Mouse (Mus musculus): ENCODE data around the gene 1500011B03Rik. TPM values are rescaled to one million over a fixed set of nuclear protein-coding genes. Genes with fewer than 3 reads are reported as not detected.
A peak's percentile ranks its signal among the peaks of the same experiment; 100 is the strongest.
"Not testable (repeated sequence)": the region's sequence is repeated elsewhere in the genome, so short reads cannot be mapped to it uniquely, and the experiment has no call there.

Gene 1500011B03Rik
- 110 and 118 TPM in 2 replicates for polyA plus RNA-seq (2015; fragmentation: Nextera tagmentation; extraction: Ambion mirVana)

GRCm38 (mm10) chr5:114822796-114823688 is at the start of gene 1500011B03Rik:
Gene 1500011B03Rik, minus strand, starts transcription at chr5:114823468.
- peak; percentile 80 for DNase-seq (ENCODE audit: low spot score)
- Histone ChIP-seq H3K27ac (replicated peaks) (0 out of 2 replicates have a peak within 1 kb of the TSS, but pooled peaks have one; percentile 58), H3K36me3 (ENCODE audit: control insufficient read depth, insufficient read depth, low read length) (no peaks in the 10 kb centered on the region), H3K4me3 (ENCODE audit: low read depth, low read length) (peak within 1 kb of the TSS; percentile 58), H3K9ac (ENCODE audit: low read length) (peak within 1 kb of the TSS; percentile 67), H3K27me3 (ENCODE audit: control insufficient read depth, insufficient read depth, low read length) (no peaks in the 10 kb centered on the region), H3K4me1 (replicated peaks; ENCODE audit: control insufficient read depth, insufficient read depth) (no peaks in the 10 kb centered on the region), H3K9me3 (ENCODE audit: control insufficient read depth, low read length) (no peaks in the 10 kb centered on the region), H3K4me2 (replicated peaks; ENCODE audit: low read depth) (peak within 1 kb of the TSS; percentile 68)
- ATAC-seq (ENCODE audit: low FRiP score, low TSS enrichment): peak; percentile 78
- TF ChIP-seq EP300 (optimal IDR thresholded peaks at IDR 0.05) (no peak), CTCF (IDR thresholded peaks at IDR 0.05; ENCODE audit: low read depth) (no peak)
- whole genome bisulfite sequencing: 10% methylated on average over 48 of the region's 53 CpGs

DNA sequence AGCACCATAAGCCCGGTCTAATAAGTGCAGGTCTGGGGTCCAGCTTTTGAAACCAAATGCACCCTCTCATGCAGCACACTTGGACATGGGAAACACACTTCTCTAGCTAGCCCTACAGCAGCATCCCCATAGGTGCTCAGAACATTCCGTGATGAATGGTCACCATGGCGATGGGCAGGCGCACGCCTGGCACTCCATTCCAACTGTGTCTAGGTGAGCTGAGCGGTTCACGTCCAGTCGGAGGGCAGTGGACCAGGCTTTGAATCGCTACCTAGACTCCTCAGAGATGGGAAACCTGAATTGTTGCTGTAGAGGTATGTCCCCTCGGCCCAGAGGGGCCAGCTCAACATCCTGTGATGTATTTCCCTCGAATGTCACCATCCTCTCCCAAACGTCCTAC is 42.0 kb upstream of the 1500011B03Rik start:
- H3K9ac ChIP-seq (ENCODE audit: low read length): no peak overlapping the region
- no peak overlapping the region for H3K4me2 ChIP-seq (replicated peaks; ENCODE audit: low read depth)
- no peaks in the 10 kb centered on the region for H3K27me3 ChIP-seq (ENCODE audit: control insufficient read depth, insufficient read depth, low read length)
- no peaks in the 10 kb centered on the region for H3K4me1 ChIP-seq (replicated peaks; ENCODE audit: control insufficient read depth, insufficient read depth)
- no peak for DNase-seq (ENCODE audit: low spot score)
- peaks cover 4% of the 10 kb centered on the region; the same call in 1 of the 2 replicates for H3K9me3 ChIP-seq (ENCODE audit: control insufficient read depth, low read length)
- H3K36me3 ChIP-seq (ENCODE audit: control insufficient read depth, insufficient read depth, low read length): no peaks in the 10 kb centered on the region
- WGBS: 87% methylated on average over 12 of the region's 12 CpGs
- TF ChIP-seq CTCF (IDR thresholded peaks at IDR 0.05; ENCODE audit: low read depth) (no peak), EP300 (optimal IDR thresholded peaks at IDR 0.05) (no peak)
- no peak overlapping the region for H3K27ac ChIP-seq (replicated peaks)
- ATAC-seq (ENCODE audit: low FRiP score, low TSS enrichment): no peak
- H3K4me3 ChIP-seq (ENCODE audit: low read depth, low read length): no peak overlapping the region

- Histone ChIP-seq H3K4me3 (ENCODE audit: low read depth, low read length) (no peak overlapping the region), H3K9ac (ENCODE audit: low read length) (no peak overlapping the region), H3K9me3 (ENCODE audit: control insufficient read depth, low read length) (peaks cover 4% of the 10 kb centered on the region; the same call in 1 of the 2 replicates), H3K4me1 (replicated peaks; ENCODE audit: control insufficient read depth, insufficient read depth) (no peaks in the 10 kb centered on the region), H3K27me3 (ENCODE audit: control insufficient read depth, insufficient read depth, low read length) (no peaks in the 10 kb centered on the region), H3K27ac (replicated peaks) (no peak overlapping the region), H3K36me3 (ENCODE audit: control insufficient read depth, insufficient read depth, low read length) (no peaks in the 10 kb centered on the region), H3K4me2 (replicated peaks; ENCODE audit: low read depth) (no peak overlapping the region)
- ATAC-seq (ENCODE audit: low FRiP score, low TSS enrichment) (no peak), DNase-seq (ENCODE audit: low spot score) (no peak)
- 85% methylated on average over 7 of the region's 7 CpGs for WGBS
- no peak for TF ChIP-seq EP300 (optimal IDR thresholded peaks at IDR 0.05)
- no peak for TF ChIP-seq CTCF (IDR thresholded peaks at IDR 0.05; ENCODE audit: low read depth)
Observed at GRCm38 (mm10) chr5:114864813-114865212, 41.5 kb upstream of the 1500011B03Rik start.

GRCm38 (mm10) chr5:114861730-114862129 is 38.5 kb upstream of the 1500011B03Rik start:
- Histone ChIP-seq H3K9ac (ENCODE audit: low read length) (no peak overlapping the region), H3K4me3 (ENCODE audit: low read depth, low read length) (no peak overlapping the region), H3K9me3 (ENCODE audit: control insufficient read depth, low read length) (no peaks in the 10 kb centered on the region), H3K27ac (replicated peaks) (no peak overlapping the region), H3K4me1 (replicated peaks; ENCODE audit: control insufficient read depth, insufficient read depth) (no peaks in the 10 kb centered on the region), H3K4me2 (replicated peaks; ENCODE audit: low read depth) (no peak overlapping the region), H3K36me3 (ENCODE audit: control insufficient read depth, insufficient read depth, low read length) (no peaks in the 10 kb centered on the region), H3K27me3 (ENCODE audit: control insufficient read depth, insufficient read depth, low read length) (peaks cover 3% of the 10 kb centered on the region; the same call in 1 of the 2 replicates)
- TF ChIP-seq CTCF (IDR thresholded peaks at IDR 0.05; ENCODE audit: low read depth) (no peak), EP300 (optimal IDR thresholded peaks at IDR 0.05) (no peak)
- WGBS: 47% methylated on average over 6 of the region's 6 CpGs
- ATAC-seq (ENCODE audit: low FRiP score, low TSS enrichment): no peak
- no peak for DNase-seq (ENCODE audit: low spot score)

DNA sequence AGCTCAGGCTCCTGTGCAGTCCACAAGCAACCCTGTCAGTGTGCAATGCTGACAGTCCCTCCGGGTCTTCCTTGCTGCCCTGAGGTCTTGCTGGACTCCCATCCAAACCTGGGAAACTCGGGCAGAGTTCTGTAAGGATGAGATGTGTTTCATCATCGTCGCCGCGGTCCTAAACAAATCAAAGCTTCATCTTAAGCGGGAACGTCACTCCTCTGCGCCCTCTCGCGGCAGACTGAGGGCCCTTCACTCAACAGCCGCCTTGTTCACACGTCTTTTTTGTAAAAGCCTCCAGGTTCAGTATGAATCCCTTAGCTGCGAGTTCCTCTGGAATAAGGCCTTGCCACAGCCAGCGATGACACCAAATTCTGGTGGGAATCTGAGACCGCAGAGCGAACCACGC is 36.0 kb upstream of the 1500011B03Rik start:
- no peaks in the 10 kb centered on the region for H3K4me1 ChIP-seq (replicated peaks; ENCODE audit: control insufficient read depth, insufficient read depth)

DNA sequence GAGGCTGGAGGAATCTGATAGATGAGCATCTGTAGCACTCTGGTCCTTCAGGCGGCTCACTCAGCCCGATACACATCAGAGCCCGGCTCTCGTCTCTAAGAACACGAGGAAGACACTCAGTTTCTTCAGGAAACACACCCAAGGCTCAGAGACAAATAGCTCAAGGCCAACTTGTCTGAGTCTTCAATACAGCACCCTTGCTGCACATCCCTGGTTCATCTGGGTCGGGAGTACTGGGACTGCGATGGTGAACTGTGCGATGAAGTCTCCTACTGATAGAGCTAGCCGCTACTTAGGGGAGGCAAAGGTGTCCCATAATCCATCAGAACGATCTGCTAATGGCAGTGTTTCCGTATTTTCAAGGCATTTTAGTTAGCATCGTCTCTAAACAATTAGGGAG is 35.3 kb upstream of the 1500011B03Rik start, which contains the start of gene Gm9936:
Gene Gm9936, minus strand, starts transcription at position 101 of the 400 bp plus-strand sequence.
- Histone ChIP-seq H3K27me3 (ENCODE audit: control insufficient read depth, insufficient read depth, low read length) (peaks cover 3% of the 10 kb centered on the region; the same call in 1 of the 2 replicates), H3K4me2 (replicated peaks; ENCODE audit: low read depth) (peak within 1 kb of the TSS; percentile 44), H3K9me3 (ENCODE audit: control insufficient read depth, low read length) (no peaks in the 10 kb centered on the region), H3K4me3 (ENCODE audit: low read depth, low read length) (peak within 1 kb of the TSS; percentile 15; the same call in 1 of the 2 replicates), H3K27ac (replicated peaks) (no peak within 1 kb of the TSS), H3K4me1 (replicated peaks; ENCODE audit: control insufficient read depth, insufficient read depth) (no peaks in the 10 kb centered on the region), H3K9ac (ENCODE audit: low read length) (no peak within 1 kb of the TSS), H3K36me3 (ENCODE audit: control insufficient read depth, insufficient read depth, low read length) (no peaks in the 10 kb centered on the region)
- ATAC-seq (ENCODE audit: low FRiP score, low TSS enrichment) (no peak), DNase-seq (ENCODE audit: low spot score) (no peak)
- 77% methylated on average over 12 of the region's 12 CpGs for WGBS
- TF ChIP-seq EP300 (optimal IDR thresholded peaks at IDR 0.05) (no peak), CTCF (IDR thresholded peaks at IDR 0.05; ENCODE audit: low read depth) (no peak)

More for the DNA sequence above, 36.0 kb upstream of the 1500011B03Rik start:
- ATAC-seq (ENCODE audit: low FRiP score, low TSS enrichment) (peak; percentile 66), DNase-seq (ENCODE audit: low spot score) (peak; percentile 83)
- Histone ChIP-seq H3K4me3 (ENCODE audit: low read depth, low read length) (peak overlapping the region; percentile 15; the same call in 1 of the 2 replicates), H3K27ac (replicated peaks) (no peak overlapping the region), H3K27me3 (ENCODE audit: control insufficient read depth, insufficient read depth, low read length) (peaks cover 3% of the 10 kb centered on the region; the same call in 1 of the 2 replicates), H3K4me2 (replicated peaks; ENCODE audit: low read depth) (peak overlapping the region; percentile 44), H3K9me3 (ENCODE audit: control insufficient read depth, low read length) (no peaks in the 10 kb centered on the region), H3K36me3 (ENCODE audit: control insufficient read depth, insufficient read depth, low read length) (no peaks in the 10 kb centered on the region), H3K9ac (ENCODE audit: low read length) (no peak overlapping the region)
- TF ChIP-seq CTCF (IDR thresholded peaks at IDR 0.05; ENCODE audit: low read depth) (peak; percentile 91), EP300 (optimal IDR thresholded peaks at IDR 0.05) (no peak)
- WGBS: 3% methylated on average over 18 of the region's 18 CpGs

DNA sequence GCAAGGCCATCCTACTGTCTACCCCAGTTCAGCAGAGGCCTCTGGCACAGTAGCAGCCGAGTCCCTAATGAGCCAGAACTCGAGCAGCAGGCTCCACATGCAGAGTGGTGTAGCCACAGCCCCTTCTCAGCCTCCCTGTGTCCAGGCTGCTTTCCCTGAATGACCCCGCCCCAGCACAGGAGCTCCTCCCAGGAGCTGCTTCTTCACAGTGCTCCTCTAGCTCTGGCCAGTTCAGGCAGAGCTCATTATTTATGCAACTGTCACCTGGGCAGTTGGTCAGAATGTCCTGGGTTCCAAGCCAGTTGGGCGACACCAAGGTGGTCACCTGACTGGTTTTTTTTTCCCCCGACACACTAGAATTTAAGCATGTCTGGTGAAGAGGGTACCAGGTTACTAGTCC is 30.1 kb upstream of the 1500011B03Rik start, which contains the start of gene 4930519G04Rik:
Gene 4930519G04Rik, plus strand, starts transcription at position 301 of the 400 bp plus-strand sequence.
- not testable (repeated sequence) for H3K36me3 ChIP-seq (ENCODE audit: control insufficient read depth, insufficient read depth, low read length); ATAC-seq (ENCODE audit: low FRiP score, low TSS enrichment); H3K4me1 ChIP-seq (replicated peaks; ENCODE audit: control insufficient read depth, insufficient read depth); H3K27ac ChIP-seq (replicated peaks); DNase-seq (ENCODE audit: low spot score); H3K4me2 ChIP-seq (replicated peaks; ENCODE audit: low read depth); H3K9ac ChIP-seq (ENCODE audit: low read length); H3K4me3 ChIP-seq (ENCODE audit: low read depth, low read length); H3K27me3 ChIP-seq (ENCODE audit: control insufficient read depth, insufficient read depth, low read length); H3K9me3 ChIP-seq (ENCODE audit: control insufficient read depth, low read length)
- WGBS: 74% methylated on average over 3 of the region's 5 CpGs
